Mouse (Mus musculus) testis, adult 2 months (tissue): ENCODE data around the gene Mkrn2os.

Source experiments
- CTCF ChIP-seq: fragments of 200-500 bp; IDR thresholded peaks from 2 replicates; pipeline ENCODE4 v1.5.1; 2012; ENCODE audit warnings: low read depth, mild to moderate bottlenecking, inconsistent platforms, low read length, moderate library complexity; ENCODE audit not compliant: control insufficient read depth, insufficient read depth, insufficient replicate concordance
- POLR2A ChIP-seq: fragments of 200-500 bp; IDR thresholded peaks from 2 replicates; pipeline ENCODE4 v1.6.1; 2012; ENCODE audit warnings: low read depth, mild to moderate bottlenecking, inconsistent platforms, low read length, moderate library complexity; ENCODE audit not compliant: control insufficient read depth

- TF ChIP-seq POLR2A (no peak), CTCF (no peak)
Observed at GRCm38 (mm10) chr6:115610301-115610700, 17.9 kb upstream of the Mkrn2os start.
